Mouse (Mus musculus) cerebellum, adult 8-10 months (tissue): ENCODE results near the gene Gm29094.
"Not testable (repeated sequence)": the region's sequence is repeated elsewhere in the genome, so short reads cannot be mapped to it uniquely, and the experiment has no call there.

Source experiments
- DNase-seq: peaks from one replicate; pipeline ENCODE4 v3.0.0; 2022

Gm29094 gene

DNA sequence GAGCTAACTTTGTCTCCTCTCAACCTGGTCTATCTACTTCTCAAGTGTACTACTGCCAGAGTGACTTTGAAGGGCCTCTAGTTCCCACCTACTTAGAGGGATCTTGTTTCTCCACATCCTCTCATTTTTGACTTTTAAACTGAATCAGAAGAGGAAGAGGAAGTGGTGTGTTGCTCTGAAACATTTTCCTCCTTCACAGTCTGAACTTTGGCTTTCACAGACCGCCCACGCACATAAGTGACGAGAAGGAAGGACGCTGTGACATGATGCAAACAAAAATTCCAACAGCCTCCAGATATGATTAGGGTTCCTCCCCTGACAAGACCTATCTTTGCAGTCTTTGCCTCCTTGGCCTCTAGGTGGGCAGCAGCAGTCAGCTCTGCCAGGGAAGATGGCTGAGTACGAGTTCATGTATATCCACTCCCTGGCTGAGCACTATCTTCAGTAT is at the start of gene Gm29094, which contains the start of gene Bcl2a1b:
TSS of gene Gm29094 (plus strand) at position 411 of the 448 bp plus-strand sequence.
TSS of gene Bcl2a1b (plus strand) at position 241 of the 448 bp plus-strand sequence.
- not testable (repeated sequence) for DNase-seq

- DNase-seq: not testable (repeated sequence)
Observed at GRCm38 (mm10) chr9:89172539-89172938, 26.6 kb upstream of the Gm29094 start.

GRCm38 (mm10) chr9:89178833-89179232 is 20.3 kb upstream of the Gm29094 start:
- DNase-seq: peak; percentile 62

DNA sequence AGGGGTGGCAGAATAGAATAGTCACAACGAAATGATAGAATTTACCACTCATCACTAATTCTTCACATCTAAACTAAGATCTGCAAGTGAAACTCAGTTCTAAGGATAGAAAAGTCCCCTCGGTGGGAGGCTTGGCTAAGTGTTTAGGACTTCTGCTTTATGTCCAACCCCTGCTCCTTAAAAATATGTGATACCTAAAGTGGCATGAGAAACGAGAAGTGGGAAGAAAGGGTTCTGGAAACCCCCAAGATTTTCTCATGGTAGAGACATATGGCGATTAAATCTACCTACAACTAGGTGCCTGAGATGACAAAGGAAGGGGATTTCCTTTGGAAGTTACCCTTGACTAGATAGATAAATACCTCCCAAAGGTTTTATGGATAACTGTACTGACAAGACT is 19.7 kb upstream of the Gm29094 start:
- DNase-seq: not testable (repeated sequence)

DNA sequence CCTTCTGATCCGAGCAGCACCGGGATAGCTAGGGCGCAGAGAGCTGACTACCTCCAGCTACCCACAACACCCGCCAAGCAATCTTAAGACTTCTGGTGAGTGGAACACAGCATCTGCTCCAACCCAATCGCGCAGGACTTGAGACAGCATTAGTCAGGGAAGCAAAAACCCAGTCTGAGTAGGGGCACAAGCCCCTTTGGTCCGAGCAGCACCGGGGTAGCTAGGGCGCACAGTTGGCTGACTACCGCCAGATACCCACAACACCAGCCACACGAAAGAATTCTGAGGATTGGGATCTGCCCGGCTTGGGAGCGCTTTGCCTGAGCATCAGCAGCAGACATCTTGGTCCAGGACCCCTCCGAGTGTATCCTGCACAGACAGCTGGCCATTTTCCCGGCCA is 12.2 kb upstream of the Gm29094 start:
- DNase-seq: not testable (repeated sequence)

- DNase-seq: not testable (repeated sequence)
Observed at GRCm38 (mm10) chr9:89195483-89195882, 3.7 kb upstream of the Gm29094 start.

DNA sequence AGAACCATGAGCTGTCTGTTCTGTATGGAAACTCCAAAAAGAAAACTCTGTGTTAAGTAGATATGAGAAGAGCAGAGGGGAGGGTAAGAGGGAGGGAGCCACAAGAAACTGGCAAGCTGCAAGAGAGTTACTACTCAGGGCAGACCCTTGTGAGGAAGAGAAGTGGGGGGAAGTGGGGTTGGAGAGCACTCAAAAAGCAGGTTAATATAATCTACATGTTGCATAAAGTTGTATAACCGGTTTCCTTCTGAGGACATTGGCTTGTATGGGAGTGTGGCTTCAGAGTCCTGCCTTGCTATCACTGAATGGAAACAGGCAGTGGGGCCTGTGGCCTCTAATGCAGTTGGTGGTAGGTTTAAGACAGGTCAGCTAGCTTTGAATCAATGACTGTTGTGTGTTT is 1.7 kb upstream of the Gm29094 start:
- not testable (repeated sequence) for DNase-seq

- not testable (repeated sequence) for DNase-seq
Observed at GRCm38 (mm10) chr9:89198349-89198748, 830 bp upstream of the Gm29094 start.

DNA sequence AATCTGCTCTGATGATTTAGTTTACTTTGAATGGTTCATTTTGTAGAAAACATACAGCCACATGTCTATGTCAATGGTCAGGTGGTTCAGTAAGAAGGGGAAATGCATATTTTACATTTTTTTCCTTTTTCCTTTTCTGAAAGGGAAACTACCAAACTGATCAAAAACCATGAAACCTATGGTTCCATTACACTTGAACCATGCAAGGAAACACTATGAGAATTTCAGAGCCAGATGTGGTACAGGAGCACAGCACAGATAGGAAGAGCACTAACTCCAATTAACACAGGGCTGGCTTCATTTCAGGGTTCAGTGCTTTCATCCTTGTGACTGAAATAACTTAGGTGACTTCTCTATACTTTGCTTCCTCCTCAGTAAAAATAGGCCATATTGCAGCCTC is 3.1 kb downstream of the Gm29094 start:
- not testable (repeated sequence) for DNase-seq

DNA sequence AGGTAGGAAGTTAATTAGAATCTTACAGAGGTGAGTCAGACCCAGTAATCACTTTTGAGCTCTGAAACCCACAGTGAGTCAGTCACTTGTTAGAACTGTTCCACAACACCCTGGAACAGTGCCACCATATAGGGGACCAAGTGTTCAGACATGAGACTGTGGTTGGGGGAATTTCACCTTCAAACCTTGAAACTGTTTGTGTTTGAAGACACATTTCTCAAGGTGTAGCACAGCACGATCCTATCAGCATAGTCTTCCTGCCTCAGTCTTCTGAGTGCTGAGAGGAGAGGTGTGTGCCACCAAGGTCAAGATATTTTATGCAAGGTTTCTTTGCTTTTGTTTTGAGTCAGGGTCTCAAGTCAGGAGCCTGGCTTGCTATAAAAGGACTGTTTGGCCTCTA is 9.8 kb downstream of the Gm29094 start:
- DNase-seq: not testable (repeated sequence)

- DNase-seq: peak; percentile 37
Observed at GRCm38 (mm10) chr9:89210353-89211064, 11.3 kb downstream of the Gm29094 start, which contains the start of gene Mthfs. TSS of gene Mthfs (plus strand) at chr9:89210676.

GRCm38 (mm10) chr9:89211065-89211858 is 12.1 kb downstream of the Gm29094 start:
- peak; percentile 92 for DNase-seq

DNA sequence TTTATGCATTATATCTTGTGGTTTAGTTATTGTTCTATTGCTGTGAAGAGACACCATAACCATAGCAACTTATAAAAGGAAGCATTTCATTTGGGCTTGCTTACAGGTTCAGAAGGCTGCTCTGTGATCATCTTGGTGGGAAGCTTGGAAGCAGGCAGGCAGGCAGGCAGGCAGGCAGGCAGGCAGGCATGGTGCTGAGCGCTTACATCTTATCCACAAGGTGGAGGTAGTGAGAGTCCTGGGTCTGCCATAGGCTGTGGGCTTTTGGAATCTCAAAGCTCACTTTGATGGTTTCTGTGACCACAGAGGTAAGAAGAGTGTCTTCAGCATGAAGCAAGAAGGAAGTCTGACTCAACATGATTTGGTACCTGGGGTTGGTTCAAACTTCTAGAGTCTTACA is 13.2 kb downstream of the Gm29094 start:
- DNase-seq: not testable (repeated sequence)

- DNase-seq: not testable (repeated sequence)
Observed at GRCm38 (mm10) chr9:89218174-89218573, 19.0 kb downstream of the Gm29094 start.

GRCm38 (mm10) chr9:89219668-89220067 is 20.5 kb downstream of the Gm29094 start:
- not testable (repeated sequence) for DNase-seq

- not testable (repeated sequence) for DNase-seq
Observed at GRCm38 (mm10) chr9:89220704-89221287, 21.6 kb downstream of the Gm29094 start.

GRCm38 (mm10) chr9:89226071-89226470 is 26.9 kb downstream of the Gm29094 start:
- no peak for DNase-seq

GRCm38 (mm10) chr9:89228122-89228521 is 28.9 kb downstream of the Gm29094 start:
- DNase-seq: no peak

GRCm38 (mm10) chr9:89230897-89231497 is 31.8 kb downstream of the Gm29094 start:
- peak; percentile 33 for DNase-seq

DNA sequence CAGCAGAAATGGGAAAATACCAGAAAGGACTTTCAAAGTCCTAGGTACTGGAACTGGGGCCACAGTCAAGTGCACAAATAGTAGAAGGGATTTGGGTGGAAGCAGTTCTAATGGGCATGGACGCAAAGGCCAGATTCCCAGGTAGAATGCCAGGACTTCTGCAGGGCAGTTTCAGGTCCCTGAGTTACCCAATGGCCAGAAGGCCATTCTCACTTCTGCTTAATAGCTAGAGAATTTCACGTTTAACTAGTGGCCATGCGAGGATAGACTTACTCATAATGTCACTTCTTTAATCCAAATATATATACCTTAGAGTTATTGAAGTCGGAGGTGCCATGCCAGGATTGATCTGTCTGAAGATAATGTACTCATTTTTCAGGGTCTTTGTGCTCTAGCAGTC is 38.0 kb downstream of the Gm29094 start:
- not testable (repeated sequence) for DNase-seq

DNA sequence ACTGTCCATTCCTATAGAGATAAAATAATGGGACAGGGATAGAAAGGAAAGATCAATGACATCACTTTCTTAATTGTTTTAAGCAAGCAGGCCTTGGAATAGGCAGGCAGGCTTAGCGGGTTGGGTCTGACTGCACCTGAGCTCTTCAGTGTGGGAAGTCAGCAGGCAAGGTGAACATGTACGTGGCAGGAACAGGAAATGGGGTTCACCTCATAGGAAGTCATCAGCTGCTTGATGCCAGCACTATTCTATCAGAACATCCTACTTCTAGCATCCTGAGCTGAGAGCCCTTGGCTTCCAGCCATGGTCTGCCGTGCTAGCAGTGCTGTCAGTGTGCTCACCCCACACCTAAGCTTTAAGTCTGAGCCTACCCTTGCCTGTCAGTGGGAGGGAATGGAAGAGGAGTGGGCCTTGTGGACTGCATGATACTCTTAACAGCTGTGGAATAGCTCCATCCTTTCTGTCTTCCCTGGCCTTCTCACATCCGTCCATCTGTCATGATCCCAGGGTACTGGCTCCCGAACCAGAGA is 39.9 kb downstream of the Gm29094 start:
- DNase-seq: peak; percentile 26

DNA sequence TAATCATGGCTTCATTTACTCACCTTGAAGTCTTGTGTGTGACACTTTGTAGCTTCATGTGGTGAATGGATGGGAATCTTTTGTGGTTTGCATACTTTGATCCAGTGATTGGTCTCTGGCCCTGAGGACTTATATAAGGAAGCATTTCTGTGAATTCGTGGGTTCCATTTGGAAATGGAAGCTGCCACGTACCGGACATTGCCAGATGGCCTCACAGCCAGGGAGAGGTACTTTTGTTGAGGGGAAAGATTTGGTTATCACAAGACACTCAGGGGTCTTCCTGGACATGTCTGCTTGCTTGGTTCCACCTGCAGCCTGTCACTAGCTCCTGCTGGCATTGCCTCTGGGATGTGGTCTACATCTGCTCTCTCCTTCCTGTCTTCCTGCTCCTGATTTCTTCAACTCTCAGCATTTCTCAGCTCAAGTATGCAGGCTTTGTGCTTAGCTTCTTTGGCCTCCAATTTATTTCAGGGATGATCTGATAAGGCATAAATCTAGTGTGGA is 41.4 kb downstream of the Gm29094 start:
- DNase-seq: peak; percentile 57
